Mouse (Mus musculus) layer of hippocampus, adult 18-20 months (tissue): Measurements from ENCODE around the gene Dpm3. TPM values are rescaled to one million over a fixed set of nuclear protein-coding genes. Genes with fewer than 3 reads are reported as not detected.
A peak's percentile ranks its signal among the peaks of the same experiment; 100 is the strongest.
"Not testable (repeated sequence)": the region's sequence is repeated elsewhere in the genome, so short reads cannot be mapped to it uniquely, and the experiment has no call there.

Experiments used
- DNase-seq, 2 experiments: peaks; one replicate each; pipeline ENCODE4 v3.0.0; 2022; ENCODE audit warnings: low spot score in 2 of 2
- long read RNA-seq: library from polyadenylated mRNA; stranded (forward); transcript quantifications from one replicate; pipeline ENCODE4 v2.0.0, GENCODE M21; 2021
- total RNA-seq, 2 experiments: library from RNA; stranded (reverse); gene quantifications; 2 replicates each; pipeline ENCODE4 v1.2.3; 2021

Gene Dpm3
- 10 to 100 TPM; 64.2 to 66.9 TPM for total RNA-seq
- long read RNA-seq, transcript Dpm3-201 (2 exons, 404 nt): major isoform, 14 of 16 reads
- long read RNA-seq, partial matches to known transcripts: 0 of 16 reads
- long read RNA-seq, other reads (novel, unspliced or antisense): 0 of 16 reads

DNA sequence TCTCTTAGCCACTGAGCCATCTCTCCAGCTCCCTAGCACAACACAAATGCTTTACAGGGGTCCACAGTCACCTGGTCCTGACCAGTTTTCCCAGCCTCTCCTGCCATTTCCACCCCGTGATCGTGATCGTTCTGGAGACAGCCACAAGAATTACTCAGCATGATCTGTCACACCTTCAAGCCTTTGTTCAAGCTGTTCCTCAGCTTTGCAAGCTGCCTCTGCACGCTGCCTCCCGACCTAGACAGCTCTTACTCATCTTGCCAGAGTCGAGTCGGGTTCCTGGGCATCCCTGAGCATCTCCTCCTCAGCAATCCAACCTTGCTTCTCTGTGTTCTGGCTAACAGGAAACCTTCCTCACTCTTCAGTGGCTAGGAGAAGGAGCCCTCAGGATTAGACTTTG, at the start of gene Dpm3:
Gene Dpm3 (plus strand): TSS at position 283 of the 400 bp plus-strand sequence.
- DNase-seq: no peak

DNA sequence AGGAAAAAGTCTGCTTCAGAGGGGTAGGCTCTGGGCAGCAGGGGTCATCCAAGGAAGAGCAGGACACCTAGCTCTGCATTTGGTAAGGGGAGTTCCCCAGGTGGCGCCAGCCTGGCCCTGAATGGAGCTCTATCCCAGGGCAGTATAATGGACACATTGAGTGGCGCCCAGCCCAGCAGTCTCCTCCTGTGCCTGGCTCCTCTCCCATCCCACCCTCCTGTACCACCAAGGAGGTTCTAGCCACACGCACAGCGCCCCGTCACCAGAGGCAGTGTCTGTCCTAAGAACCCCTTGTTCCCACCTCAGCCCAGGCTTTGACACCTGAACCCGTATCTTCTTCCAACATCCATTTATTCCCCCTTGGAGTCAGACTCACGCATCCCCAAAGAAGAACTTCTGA, 49.4 kb upstream of the Dpm3 start:
- no peak for DNase-seq

DNA sequence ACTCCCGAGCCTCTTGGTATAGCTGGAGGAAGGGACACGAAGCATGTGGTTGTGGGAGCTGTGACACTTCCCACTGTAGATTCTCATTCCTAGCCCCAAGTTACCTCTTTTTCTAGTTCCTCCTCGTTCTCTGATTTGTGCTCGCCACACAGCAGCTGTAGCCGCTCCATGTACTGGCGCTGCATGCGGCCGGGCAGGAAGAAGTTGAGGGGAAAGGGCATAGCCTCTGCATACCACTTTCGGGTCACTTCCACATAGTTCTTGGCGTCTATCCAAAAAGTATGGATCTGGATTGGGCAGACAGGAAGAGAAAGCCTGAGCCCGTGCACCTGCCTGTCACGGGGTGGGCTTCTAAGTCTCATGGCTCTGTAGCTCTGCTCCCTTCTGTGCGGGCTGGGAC, 49.0 kb upstream of the Dpm3 start:
- DNase-seq: no peak

DNA sequence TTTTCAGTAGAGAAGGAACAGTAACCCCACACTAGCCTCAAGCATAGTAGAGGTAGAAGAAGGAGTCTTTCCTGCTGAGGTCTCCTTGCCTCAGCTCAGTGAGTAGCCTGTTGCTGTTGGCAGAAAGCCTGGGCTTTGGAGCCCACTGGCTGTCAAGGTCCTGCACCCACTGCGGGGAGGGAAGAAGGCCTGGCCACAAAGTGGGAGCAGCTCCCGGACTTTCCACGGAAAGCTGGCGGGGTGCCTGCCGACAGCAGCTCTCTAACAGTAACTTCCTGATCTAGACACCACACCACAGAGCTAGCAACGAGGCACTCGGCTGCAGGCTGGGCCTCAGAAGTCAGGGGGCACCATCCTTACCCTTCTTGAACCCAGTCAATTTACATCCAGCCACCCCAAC, 48.4 kb upstream of the Dpm3 start:
- DNase-seq: no peak

DNA sequence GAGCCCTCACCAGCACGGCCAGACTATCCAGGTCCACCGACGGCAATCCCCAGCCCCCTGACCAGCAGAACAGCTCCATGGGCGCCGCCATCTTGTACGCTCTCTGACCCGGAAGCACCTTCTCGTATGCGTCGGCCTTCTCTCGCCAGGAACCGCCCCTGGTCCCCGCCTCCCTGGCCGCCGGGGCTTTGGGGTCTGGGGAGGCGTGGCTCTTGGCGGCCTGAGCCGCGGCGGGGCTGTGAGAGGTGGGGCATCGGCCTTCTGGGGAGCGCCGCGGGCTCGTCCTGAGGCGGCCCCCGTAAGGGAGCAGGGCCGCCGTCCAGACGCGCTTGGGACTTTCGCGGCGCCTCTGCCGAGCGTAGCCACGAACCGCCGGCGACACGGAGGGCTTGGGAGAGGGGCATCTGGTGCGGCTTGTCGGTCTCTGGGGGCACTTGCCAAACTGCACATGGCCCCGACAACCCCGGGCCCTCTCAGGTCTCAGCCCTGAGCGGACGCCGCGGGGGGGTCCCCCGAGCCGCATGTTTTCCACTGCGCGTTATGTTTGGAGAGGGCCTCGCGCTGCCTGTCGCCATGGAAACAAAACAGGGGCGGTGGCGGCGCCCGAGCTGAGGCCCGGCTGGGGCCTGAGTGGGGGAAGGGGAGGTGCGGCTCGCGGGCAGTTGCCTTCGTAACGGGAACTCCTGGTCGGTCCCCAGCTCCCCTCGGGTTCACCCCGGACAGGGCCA, 45.2 kb upstream of the Dpm3 start:
- DNase-seq: peak; percentile 90 to 94

DNA sequence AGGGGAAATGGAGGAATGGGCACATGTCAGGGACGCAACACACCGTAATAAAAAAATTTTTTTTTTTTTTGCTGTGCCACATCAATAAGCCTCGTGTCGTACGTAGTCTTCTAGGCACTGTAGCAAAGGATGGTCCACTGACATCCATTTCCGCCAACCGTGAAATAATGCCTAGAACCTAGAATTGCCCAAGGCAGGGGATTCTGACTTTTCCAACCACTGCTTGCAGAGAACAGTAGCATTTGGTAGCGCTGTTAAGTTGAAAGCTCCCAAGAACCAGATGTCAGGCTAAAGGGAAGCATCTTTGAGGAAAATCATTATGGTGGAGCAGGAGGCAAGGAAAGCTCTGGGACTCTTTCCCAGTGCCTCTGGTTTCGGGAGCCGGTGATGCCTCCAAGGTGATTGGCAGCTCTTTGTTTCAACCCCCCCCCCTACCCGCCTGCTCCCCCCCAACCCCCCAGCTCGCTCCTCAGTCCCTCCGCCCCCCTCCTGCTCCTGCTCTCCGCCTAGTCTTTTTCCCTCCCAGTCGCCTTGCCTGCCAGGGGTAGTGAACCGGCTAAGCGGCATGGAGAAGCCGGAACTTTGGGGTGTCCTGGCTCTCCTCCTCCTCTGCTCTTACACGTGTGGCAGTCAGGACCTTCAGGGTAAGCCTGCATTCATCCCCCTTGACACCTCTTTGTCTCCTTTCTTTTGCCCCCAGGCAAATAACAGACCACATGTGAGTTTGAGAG, 44.3 kb upstream of the Dpm3 start, which contains the start of gene Thbs3:
Gene Thbs3 (plus strand): TSS at position 500 of the 731 bp plus-strand sequence.
- DNase-seq: peak in 1 of 2 experiments; percentile 36

DNA sequence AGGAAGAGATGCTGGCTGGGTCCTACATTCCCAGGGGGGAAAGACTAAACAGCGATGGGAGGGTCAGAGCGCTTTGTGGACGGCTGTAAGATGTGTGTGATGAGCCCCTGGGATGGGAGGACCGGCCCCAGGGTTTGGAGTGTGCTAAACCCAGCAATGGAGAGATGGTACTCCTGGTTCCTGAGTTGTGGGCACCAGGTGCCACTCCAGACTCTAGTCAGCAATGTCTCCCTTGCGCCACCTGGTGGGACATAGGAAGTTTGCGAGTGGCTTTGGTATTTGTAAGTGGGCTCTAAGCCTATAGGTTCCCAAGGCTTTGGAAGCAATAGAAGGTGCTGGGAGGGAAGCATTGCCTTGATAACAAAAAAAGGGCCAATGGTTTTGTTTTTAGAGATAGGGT, 43.3 kb upstream of the Dpm3 start:
- peak; percentile 71 to 92 for DNase-seq

DNA sequence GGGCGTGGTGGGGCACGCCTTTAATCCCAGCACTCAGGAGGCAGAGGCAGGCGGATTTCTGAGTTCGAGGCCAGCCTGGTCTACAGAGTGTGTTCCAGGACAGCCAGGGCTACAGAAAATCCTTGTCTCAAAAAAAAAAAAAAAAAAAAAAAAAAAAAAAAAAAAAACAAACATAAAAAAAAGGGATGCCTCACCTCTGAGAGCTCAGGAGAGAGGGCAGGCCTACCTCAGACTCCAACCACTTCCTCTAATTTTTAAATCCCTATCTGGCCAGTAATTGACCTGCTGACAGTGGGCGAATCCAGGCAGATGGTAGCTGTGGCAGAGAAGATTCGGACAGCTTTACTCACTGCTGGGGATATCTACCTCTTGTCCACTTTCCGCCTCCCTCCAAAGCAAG, 42.8 kb upstream of the Dpm3 start:
- not testable (repeated sequence) for DNase-seq

DNA sequence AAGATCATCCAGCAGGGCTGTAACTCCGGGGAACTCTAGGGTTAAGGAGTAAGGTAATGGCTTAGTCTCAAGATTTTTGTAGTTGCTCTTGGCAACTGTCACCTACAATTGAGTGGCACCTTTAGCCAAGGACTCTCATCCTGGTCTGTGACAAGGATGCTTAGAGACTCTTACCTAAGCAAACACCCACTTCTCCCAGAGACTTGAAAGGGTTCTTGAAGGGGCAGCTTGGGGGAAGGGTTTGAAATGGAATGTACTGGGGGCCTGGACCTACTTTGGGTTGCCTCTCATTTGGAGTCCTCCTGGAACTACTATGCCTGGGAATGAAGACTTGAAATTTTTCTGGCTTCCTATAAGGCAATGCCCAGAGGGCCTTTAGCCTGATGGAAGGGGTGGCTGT, 40.9 kb upstream of the Dpm3 start:
- DNase-seq: no peak

DNA sequence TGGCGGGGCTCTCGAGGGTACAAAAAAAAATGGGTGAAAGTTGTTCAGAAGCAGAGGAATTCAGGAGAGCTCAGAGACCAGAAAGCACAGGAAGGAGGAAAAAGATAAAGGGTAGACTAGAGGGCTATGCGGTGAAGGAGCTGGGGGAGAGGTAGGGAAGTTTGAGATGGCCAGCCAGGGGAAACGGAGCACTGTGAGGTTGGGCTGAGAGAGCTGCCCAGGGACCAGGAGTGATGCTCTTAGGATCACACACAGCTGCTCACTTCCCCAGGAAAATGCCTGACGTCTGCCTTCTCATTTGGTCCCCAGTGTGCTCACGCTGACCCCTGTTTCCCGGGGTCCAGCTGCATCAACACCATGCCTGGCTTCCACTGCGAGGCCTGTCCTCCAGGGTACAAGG, 39.6 kb upstream of the Dpm3 start:
- DNase-seq: no peak

DNA sequence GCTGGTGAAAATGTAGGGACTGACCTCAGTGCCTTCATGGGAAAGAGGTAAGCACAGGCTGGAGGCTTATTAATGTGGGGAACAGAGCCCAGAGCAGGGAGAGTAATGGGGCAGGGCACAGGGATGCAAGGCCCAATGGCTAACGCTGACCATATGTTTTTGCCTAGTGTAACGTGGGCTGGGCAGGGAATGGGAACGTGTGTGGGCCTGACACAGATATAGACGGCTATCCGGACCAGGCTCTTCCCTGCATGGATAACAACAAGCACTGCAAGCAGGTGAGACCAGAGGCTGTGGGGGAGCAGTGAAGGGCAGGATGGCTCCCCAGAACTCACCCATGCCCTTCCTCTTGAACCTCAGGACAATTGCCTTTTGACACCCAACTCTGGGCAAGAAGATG, 38.0 kb upstream of the Dpm3 start:
- DNase-seq: no peak

DNA sequence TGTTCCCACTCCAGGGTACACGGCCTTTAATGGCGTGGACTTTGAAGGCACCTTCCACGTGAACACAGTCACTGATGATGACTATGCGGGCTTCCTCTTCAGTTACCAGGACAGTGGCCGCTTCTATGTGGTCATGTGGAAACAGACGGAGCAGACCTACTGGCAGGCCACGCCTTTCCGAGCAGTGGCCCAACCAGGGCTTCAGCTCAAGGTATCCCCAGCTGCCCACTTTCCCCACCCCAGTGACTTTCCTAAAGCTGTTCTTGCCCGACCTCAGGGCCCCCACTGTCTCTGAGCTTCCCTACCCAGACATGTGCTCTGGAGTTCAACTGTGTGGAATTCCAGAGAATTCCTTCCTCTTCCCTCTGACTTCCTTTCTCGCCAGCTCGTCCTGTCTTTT, 34.4 kb upstream of the Dpm3 start:
- DNase-seq: no peak

DNA sequence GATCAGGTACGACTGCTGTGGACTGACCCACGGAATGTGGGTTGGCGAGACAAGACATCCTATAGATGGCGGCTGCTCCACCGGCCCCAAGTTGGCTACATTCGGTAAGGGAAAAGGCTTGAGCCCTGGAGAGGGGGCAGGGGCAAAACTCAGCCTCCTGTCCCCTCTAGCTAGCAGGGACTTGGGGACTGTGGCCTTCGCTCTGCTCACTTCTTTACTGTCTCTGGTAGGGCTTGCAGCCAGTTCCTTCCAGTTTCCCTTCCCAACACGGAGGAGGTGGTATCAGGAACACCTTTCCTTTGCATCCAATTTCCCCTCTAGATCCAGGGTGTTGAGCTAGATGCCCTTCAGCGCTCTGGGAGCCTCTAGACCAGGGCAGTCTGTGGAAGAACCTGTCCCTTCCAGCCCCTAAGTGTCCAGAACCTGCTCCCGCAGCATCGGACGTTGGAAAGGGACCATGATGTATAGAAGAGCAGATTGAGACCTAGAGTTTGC, 33.8 kb upstream of the Dpm3 start:
- DNase-seq: no peak

DNA sequence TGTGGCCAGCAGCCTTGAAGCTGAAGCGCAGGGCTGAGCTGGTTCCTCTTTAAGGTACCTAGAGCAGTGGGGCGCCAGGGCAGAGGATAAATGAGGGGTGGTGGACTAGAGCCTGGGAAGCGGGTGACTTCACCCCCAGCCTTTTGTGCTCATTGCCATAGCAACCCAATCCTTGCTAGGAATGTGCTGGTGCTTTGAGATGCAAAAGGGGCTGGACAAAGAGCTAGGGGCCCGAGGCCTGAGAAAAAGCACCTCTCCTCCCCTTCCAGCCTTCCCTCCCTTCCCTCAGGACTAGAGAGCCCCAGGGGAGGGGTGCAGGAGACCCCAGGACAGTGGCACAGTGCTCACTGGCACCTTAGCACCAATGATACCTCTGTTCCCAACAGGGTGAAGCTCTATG, 33.2 kb upstream of the Dpm3 start:
- peak in 1 of 2 experiments; percentile 59 for DNase-seq

DNA sequence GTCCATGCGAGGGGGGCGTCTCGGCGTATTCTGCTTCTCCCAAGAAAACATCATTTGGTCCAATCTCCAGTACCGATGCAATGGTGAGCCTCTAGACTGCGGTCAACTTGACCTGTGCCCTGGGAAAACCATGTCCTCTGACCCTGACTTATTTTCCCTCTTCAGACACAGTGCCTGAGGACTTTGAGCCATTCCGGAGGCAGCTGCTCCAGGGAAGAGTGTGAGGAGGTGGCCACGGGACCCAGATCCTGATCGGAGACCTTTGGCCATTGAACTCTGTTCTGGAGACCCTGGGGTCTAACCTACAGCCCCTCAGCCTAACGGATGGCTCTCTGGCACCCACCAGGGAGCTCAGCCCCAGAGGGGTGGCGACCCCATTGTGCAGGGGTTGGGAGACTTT, 32.8 kb upstream of the Dpm3 start:
- no peak for DNase-seq

DNA sequence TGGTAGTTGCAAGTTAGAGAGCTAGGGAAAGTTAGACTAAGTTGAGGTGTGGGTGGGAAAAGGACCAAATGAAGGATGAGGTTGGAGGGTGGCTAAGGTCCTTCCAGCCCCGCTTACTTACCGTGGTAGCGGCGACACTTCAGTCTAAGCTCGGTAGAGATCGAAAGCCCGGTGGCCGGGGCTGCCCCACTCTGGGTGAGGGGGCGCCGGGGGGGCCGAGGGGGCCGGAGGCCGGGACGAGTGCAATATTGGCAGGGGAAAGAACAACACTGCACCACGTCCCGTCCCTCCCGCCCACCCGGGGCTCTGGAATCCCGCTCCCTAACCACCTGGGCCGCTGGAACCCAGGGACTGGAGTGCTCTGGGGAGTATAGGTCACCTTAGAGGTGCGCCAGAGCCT, 32.3 kb upstream of the Dpm3 start, which contains the start of gene Mtx1:
Gene Mtx1 (minus strand): TSS at position 189 of the 400 bp plus-strand sequence.
- DNase-seq: no peak

DNA sequence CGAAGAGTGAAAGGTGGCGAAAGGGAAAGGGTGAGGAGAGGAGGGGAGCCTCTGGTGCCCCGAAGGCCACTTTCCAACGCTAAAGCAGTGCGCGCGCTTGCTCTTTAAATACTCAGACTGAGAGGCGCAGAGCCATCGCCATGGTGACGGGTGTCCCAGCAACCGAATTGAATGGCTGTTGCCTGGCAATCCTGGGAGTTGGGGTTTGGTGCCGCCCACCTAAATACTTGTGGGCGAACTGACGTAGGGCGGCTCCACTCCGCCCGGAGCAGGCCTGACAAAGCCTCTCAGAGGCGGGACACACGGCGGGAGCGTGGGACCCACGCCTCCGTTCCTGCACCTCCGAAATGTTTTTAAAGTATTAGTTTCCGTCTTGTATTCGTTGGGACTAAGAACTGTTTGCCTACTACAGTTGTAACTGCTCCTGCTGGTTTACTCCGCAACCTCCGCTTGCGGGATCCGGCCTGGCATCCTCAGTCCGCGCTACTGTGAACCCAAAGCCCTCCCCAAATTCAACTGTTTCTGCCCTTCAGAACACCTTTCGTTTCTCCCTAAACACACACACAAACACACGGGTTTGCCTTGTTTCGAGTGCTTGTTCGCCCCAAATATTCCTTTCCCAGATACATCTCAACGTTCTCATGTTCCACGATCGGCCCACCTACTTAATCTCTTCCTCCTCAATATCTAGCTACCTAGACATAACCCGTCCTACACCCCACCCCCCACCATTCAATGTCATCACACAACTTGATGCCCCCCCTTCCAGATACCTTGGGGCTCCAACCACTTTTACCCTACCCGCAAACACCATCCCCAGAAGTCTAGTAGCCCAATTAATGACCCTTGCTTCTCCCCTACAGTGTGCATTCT, 31.6 kb upstream of the Dpm3 start:
- DNase-seq: peak; percentile 93 to 97

DNA sequence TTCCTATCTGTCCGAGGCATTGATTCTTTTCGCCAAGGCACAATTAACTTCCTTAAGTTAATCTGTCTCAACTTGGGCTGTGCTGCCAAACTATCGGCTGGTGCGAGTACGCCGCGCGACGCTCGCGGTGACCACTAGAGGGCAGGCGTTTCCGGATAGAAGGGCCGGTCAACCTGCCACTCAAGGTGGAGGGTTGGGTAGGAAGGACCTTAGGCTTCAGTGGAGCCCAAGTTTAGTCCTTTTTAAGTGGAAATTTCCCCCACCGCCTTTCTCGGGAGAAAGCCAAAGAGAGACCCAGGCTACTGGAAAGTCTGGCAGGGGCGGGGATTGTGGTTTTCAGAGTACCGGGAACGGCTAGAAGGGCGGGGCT, 31.0 kb upstream of the Dpm3 start:
- peak; percentile 73 to 90 for DNase-seq

DNA sequence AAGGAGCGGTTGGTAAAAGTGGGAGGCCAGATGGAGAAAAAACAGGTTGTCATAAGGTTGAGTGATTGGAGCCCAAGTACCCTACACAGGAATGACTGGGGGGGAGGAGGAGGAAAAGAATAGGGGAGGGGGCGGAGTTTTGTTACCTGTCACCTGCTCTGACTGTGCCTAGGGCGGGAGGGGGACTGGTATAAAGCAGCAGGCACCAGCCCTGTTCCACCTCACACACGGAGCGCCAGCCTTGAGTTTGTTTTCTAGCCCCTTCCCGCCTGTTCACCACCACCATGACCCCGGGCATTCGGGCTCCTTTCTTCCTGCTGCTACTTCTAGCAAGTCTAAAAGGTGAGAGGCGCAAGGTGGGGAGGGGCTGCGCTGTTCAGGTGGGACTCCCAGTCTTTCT, 30.3 kb upstream of the Dpm3 start, which contains the start of gene Muc1:
Gene Muc1 (plus strand): TSS at position 222 of the 400 bp plus-strand sequence.
- no peak for DNase-seq

DNA sequence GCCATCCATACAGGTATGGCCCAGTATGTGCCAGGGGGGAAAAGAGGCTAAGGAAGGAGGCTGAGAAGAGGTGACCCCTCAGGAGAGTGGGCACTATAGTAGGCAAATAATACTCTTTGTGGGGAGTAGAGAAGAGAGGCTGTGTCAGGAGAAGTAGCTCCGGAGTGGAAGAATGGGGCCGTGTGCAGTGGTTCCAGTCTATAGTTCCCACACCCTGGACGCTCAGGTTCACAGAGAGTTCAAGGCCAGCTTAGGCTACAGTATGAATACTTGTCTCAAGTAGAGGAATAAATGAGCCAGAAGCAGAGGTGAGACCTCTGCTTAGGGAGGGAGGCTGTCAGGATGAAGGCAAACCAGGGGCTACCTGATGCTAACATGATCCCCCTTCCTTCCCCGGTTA, 29.9 kb upstream of the Dpm3 start:
- DNase-seq: no peak

DNA sequence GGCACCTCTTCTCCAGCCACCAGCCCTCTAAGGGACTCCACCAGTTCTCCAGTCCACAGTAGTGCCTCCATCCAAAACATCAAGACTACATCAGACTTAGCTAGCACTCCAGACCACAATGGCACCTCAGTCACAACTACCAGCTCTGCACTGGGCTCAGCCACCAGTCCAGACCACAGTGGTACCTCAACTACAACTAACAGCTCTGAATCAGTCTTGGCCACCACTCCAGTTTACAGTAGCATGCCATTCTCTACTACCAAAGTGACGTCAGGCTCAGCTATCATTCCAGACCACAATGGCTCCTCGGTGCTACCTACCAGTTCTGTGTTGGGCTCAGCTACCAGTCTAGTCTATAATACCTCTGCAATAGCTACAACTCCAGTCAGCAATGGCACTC, 28.6 kb upstream of the Dpm3 start:
- DNase-seq: no peak
